ENCODE assay signal across 8 mouse cellular contexts in the genomic region with DNA sequence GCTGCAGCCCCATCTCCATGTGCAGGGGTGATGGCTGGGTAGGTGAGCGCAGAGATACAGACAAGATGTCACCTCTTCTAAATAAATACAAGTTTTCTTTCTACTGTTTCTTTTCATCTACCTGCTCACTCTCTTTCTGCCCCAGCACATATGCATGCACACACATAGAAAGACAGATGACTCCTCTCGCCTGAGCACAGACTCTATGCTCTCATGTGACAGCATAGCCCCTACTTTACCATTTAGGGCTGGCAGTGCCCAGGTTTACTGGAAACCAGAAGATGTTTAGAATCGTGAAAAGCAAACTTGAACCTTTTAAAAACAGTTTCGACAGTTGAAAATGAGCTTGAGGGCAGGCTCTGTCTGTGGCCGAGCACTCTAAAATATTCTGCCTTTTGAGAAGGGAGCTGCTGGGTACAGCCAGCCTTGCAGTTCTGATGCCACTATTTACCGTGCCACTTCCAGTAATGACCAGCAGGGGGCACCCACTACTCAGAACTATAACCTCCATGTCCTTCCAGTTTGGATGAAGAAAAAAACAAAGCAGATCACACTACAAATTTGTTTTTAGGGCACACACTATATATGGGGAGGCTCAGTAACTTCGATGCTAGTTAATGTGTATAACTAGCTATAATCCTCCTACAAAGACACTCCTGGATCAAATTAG. TPM values are rescaled to one million over a fixed set of nuclear protein-coding genes. Genes with fewer than 3 reads are reported as not detected.
DNase-seq lines count a peak whose midpoint lies in the region; ATAC-seq lines count a peak whose summit lies in the region.

No protein-coding gene starts in this region.

- intact Hi-C loops in heart, postnatal 10 days (cut with DNase I), result loop anchor here (1.0 to 5.0 kb wide), 4 partner anchors 133 to 322 kb away; no protein-coding TSS in a partner anchor

- peak; percentile 74 for ATAC-seq in erythroblast, adult 5-6 weeks (replicated peaks; ENCODE audit: low FRiP score, poor library complexity, severe bottlenecking)
- ATAC-seq in monocyte, adult 5-6 weeks (replicated peaks; ENCODE audit: insufficient number of reproducible peaks, low FRiP score, low TSS enrichment, poor library complexity, severe bottlenecking), result no peak

- DNase-seq in MEL-GATA-1-ER (ENCODE audit: extremely low read depth, low read depth), result peak; percentile 39
- peak; percentile 90 for DNase-seq in brain, adult 2 months (ENCODE audit: low read depth, low spot score)
- peak; percentile 84 to 90 for DNase-seq in heart, postnatal 10 days
- DNase-seq in layer of hippocampus, adult 9-11 months, result peak; percentile 81
- peak; percentile 57 to 79 for DNase-seq in lung, postnatal 4 days
- DNase-seq in right cerebral cortex, postnatal 25 days, result peak; percentile 78

RNA-seq across cellular contexts. Expression of a gene that starts 47.3 kb away (rescaled TPM):
- not detected in 2 replicates for total RNA-seq in erythroblast, adult 5-6 weeks (2015; ENCODE audit: low replicate concordance)
- total RNA-seq in erythroblast, adult 5-6 weeks (2017; ENCODE audit: low replicate concordance), result not detected in 2 replicates
- not detected for total RNA-seq in heart, postnatal 10 days (2021)
- total RNA-seq in monocyte, adult 5-6 weeks (2017), result not detected in 3 replicates

Comparison
In these comparisons a context has a peak if more than half of its experiments do, and no peak if none do; other contexts are left out.
1. DNase-seq: peak in every context shown above with its lines; median percentile 90 in brain, adult 2 months; 87 in heart, postnatal 10 days; 81 in layer of hippocampus, adult 9-11 months; 78 in right cerebral cortex, postnatal 25 days; 68 in lung, postnatal 4 days; 39 in MEL-GATA-1-ER.